Mouse (Mus musculus): Measurements from ENCODE around the gene Tm4sf19. TPM values are rescaled to one million over a fixed set of nuclear protein-coding genes. Genes with fewer than 3 reads are reported as not detected.

Gene Tm4sf19
- polyA plus RNA-seq, 1 experiment from 2014 or later, result not detected

DNA sequence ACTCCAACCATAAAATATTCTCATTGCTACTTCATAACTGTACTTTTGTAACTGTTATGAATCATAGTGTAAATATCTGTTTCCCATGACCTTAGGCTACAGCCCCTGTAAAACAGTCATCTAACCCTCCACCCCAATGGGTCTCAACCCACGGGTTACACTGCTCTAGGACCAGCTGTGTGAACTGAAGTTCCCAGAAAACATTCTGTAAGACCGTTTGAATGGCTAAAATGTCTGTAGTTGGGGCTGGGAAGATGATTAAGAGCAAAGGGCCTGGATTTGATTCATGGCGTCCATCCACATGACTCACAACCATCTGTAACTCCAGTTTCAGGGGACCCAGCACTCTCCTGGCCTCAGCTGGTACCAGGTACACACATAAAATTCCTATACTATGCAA, 2.1 kb upstream of the Tm4sf19 start:
- Histone ChIP-seq H3K4me3 (no peak overlapping the region), H3K27ac (no peak overlapping the region), H3K36me3 (peaks cover 6% of the 10 kb centered on the region), H3K27me3 (no peaks in the 10 kb centered on the region), H3K4me2 (replicated peaks) (no peak overlapping the region), H3K9me3 (no peaks in the 10 kb centered on the region), H3K9ac (no peak overlapping the region), H3K4me1 (peaks cover 7% of the 10 kb centered on the region; the same call in 1 of the 2 replicates)
- WGBS, result 67% methylated on average over 3 of the region's 3 CpGs
- ATAC-seq (ENCODE audit: low FRiP score, low read depth), result no peak

DNA sequence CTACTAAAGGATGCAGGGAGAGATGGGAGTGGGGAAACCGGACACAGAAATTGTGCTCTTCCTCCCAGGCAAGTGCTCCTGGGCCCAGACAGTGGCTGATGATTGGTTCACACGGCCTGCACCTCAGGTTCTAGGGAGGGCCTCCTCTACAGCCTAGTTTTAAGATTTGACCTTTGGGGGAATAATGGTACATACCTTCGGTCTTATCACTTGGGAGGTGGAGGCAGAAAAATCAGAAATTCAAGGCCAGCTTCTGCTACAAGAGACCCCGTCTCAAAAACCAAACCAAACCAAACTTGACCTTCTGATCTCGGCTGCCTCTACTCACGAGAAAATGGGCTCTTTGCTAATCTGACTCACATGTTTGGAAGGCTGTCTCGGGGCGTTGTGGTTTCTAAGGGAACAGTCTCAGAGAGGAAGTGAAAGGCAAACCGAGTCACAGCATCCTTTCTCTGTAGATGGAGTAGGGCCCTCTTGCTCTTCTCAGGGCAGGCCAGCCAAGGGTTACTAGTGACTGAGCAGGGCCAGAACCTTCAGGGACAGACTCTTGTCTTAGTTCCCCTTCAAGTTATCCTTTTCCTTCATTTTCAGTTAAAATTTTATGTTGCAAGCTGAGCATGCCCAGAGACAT, 1.1 kb downstream of the Tm4sf19 start:
- H3K4me3 ChIP-seq, result no peak overlapping the region
- 81% methylated on average over 9 of the region's 9 CpGs for WGBS
- no peak overlapping the region for H3K9ac ChIP-seq
- no peaks in the 10 kb centered on the region for H3K9me3 ChIP-seq
- H3K36me3 ChIP-seq, result no peaks in the 10 kb centered on the region
- ATAC-seq (ENCODE audit: low FRiP score, low read depth), result no peak
- H3K4me2 ChIP-seq (replicated peaks), result no peak overlapping the region
- H3K27ac ChIP-seq, result no peak overlapping the region
- no peaks in the 10 kb centered on the region for H3K4me1 ChIP-seq
- H3K27me3 ChIP-seq, result no peaks in the 10 kb centered on the region

DNA sequence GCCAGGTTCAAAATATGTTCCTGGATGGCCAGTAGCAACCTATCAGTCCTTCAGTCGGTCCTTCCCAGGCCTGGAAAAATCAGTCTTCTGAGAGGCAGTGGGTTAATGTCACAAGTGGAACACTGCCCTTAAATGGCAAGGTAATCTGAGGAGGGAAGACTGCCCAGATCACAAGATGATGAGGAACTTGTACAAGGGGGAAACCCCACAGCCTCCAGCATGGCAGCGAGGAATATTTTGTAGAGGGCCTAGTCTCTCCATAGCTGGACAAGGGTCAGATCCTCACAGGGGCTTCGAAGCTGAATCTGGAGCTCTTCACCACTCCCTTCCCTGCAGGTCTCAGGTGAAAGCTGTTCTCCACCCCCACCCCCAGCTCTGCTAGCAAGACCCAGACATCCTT, 2.5 kb downstream of the Tm4sf19 start:
- Histone ChIP-seq H3K9ac (no peak overlapping the region), H3K4me1 (no peaks in the 10 kb centered on the region), H3K36me3 (no peaks in the 10 kb centered on the region), H3K9me3 (no peaks in the 10 kb centered on the region), H3K4me3 (no peak overlapping the region), H3K27ac (no peak overlapping the region), H3K4me2 (replicated peaks) (no peak overlapping the region), H3K27me3 (no peaks in the 10 kb centered on the region)
- 86% methylated on average over 3 of the region's 3 CpGs for WGBS
- no peak for ATAC-seq (ENCODE audit: low FRiP score, low read depth)

DNA sequence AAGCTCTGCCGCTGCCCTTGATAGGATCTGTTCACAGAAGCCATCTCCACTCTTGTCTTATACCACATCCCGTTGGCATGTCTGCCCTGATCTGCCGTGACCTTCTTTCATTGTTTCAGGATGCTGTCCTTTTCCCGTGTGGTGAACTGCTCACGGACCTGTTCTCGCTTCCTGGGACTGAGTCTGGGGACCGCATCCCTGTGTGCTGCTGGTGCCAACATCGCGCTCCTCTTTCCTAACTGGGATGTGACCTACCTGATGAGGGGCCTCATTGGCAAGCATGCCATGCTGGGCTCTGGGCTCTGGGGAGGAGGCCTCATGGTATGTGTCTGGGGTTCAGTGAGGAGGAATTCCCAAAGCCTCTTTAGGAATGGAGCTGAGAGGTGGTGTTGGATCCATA, 5.4 kb downstream of the Tm4sf19 start:
- Histone ChIP-seq H3K4me1 (no peaks in the 10 kb centered on the region), H3K27ac (no peak overlapping the region), H3K9me3 (no peaks in the 10 kb centered on the region), H3K9ac (no peak overlapping the region), H3K27me3 (no peaks in the 10 kb centered on the region), H3K36me3 (no peaks in the 10 kb centered on the region), H3K4me2 (replicated peaks) (no peak overlapping the region), H3K4me3 (no peak overlapping the region)
- 93% methylated on average over 9 of the region's 9 CpGs for WGBS
- ATAC-seq (ENCODE audit: low FRiP score, low read depth), result no peak

DNA sequence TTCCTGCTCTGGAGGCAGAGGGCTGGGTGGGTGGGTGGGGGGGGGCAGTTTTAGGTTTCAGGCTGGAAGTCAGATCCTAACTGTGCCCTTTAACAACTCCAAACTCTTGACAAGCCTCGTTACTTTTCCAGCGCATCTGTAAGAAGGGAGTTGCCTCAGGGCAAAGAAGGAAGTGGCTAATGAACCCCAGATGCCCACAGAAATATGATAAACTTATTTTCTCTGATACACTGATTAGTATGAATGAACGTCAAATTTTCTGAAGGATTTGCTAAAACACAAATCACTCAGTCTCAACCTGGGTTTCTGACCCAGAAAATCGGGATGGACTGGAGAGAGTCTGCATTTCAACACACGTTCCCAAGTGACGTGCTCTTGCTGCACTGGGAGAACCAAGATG, 6.4 kb downstream of the Tm4sf19 start:
- no peak overlapping the region for H3K27ac ChIP-seq
- 47% methylated on average over 6 of the region's 6 CpGs for WGBS

DNA sequence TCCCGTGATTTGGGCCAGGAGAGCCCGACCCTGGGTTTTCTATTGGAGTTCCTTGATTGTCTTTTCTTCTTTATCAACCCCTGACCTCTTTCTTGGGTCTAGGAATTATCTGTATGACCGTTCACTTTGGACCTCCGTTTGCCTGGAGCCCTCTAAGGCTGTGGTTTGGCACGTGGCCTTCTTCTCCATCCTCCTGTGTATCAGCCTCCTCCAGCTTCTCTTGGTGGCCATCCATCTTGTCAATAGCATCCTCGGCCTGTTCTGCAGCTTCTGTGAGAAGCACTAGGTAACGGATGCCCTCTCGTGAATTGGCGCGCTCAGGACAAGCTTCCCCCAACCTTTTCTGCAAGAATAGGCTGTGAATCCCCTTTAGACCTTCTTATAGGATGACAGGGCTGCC, 7.4 kb downstream of the Tm4sf19 start:
- no peak for ATAC-seq (ENCODE audit: low FRiP score, low read depth)
- 80% methylated on average over 10 of the region's 10 CpGs for WGBS
- H3K9me3 ChIP-seq, result no peaks in the 10 kb centered on the region
- H3K36me3 ChIP-seq, result no peaks in the 10 kb centered on the region
- no peak overlapping the region for H3K4me2 ChIP-seq (replicated peaks)
- no peak overlapping the region for H3K4me3 ChIP-seq
- no peaks in the 10 kb centered on the region for H3K27me3 ChIP-seq
- no peak overlapping the region for H3K9ac ChIP-seq
- no peak overlapping the region for H3K27ac ChIP-seq
- no peaks in the 10 kb centered on the region for H3K4me1 ChIP-seq

More for the DNA sequence above, 6.4 kb downstream of the Tm4sf19 start:
- H3K36me3 ChIP-seq, result no peaks in the 10 kb centered on the region
- H3K4me1 ChIP-seq, result no peaks in the 10 kb centered on the region
- no peak overlapping the region for H3K9ac ChIP-seq
- H3K9me3 ChIP-seq, result no peaks in the 10 kb centered on the region
- H3K4me2 ChIP-seq (replicated peaks), result no peak overlapping the region
- H3K4me3 ChIP-seq, result no peak overlapping the region
- H3K27me3 ChIP-seq, result no peaks in the 10 kb centered on the region
- no peak for ATAC-seq (ENCODE audit: low FRiP score, low read depth)

DNA sequence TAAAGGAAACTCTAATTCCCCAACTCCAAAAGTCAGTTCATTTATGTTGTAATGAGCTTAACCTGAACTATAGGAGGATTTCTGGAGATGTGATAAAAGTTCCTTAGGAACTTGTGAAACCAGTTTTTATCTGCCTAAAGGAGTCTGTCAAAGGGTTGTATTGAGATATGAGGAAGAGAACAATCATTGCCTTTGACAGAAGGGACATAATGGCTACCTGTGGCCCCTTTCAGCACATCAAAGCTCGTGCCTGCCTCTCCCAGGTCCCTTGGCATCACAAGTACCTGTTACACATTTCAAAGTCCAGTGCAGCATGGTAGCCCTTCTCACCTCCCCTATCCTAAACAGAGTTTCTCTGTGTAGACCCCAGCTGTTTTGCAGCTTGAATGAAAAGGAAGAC, 17.2 kb downstream of the Tm4sf19 start:
- Histone ChIP-seq H3K9ac (no peak overlapping the region), H3K36me3 (no peaks in the 10 kb centered on the region), H3K9me3 (no peaks in the 10 kb centered on the region), H3K4me2 (replicated peaks) (no peak overlapping the region), H3K27me3 (no peaks in the 10 kb centered on the region), H3K4me1 (peaks cover 10% of the 10 kb centered on the region), H3K27ac (no peak overlapping the region), H3K4me3 (no peak overlapping the region)
- ATAC-seq (ENCODE audit: low FRiP score, low read depth), result no peak
- 43% methylated on average over 1 of the region's 1 CpGs for WGBS

GRCm38 (mm10) chr16:32419517-32420483, 19.5 kb downstream of the Tm4sf19 start, which contains the start of gene Tctex1d2:
Tctex1d2 (plus strand) TSS chr16:32419702.
- H3K4me2 ChIP-seq (replicated peaks), result peak within 1 kb of the TSS; percentile 70
- no peaks in the 10 kb centered on the region for H3K9me3 ChIP-seq
- ATAC-seq (ENCODE audit: low FRiP score, low read depth), result peak; percentile 95
- no peaks in the 10 kb centered on the region for H3K27me3 ChIP-seq
- no peaks in the 10 kb centered on the region for H3K36me3 ChIP-seq
- peak within 1 kb of the TSS; percentile 96 for H3K27ac ChIP-seq
- peaks cover 10% of the 10 kb centered on the region for H3K4me1 ChIP-seq
- WGBS, result 1% methylated on average over 45 of the region's 45 CpGs
- peak within 1 kb of the TSS; percentile 69 for H3K4me3 ChIP-seq
- peak within 1 kb of the TSS; percentile 76 for H3K9ac ChIP-seq

DNA sequence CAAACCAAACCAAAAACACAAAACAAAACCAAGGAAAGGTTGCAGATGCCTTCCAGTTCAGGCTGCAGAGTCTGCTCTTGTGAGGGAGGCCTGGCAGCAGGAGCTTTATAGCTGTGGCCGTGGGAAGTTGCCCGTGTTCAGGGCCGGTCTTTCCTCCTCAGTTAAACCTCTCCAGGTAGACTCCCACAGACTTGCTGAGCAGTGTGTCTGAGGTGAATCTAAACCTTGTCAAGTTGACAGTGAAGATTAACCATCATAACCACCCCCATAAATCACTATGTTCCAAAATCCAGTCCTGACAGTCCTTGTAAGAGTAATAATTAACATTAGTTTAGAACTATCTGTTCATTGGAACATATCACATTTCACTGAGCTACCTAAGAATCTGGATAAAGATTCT, 27.2 kb downstream of the Tm4sf19 start:
- no peak overlapping the region for H3K4me2 ChIP-seq (replicated peaks)
- no peaks in the 10 kb centered on the region for H3K27me3 ChIP-seq
- WGBS, result 83% methylated on average over 3 of the region's 3 CpGs
- H3K9me3 ChIP-seq, result no peaks in the 10 kb centered on the region
- ATAC-seq (ENCODE audit: low FRiP score, low read depth), result no peak
- no peak overlapping the region for H3K9ac ChIP-seq
- H3K36me3 ChIP-seq, result no peaks in the 10 kb centered on the region
- H3K4me1 ChIP-seq, result peaks cover 13% of the 10 kb centered on the region
- no peak overlapping the region for H3K4me3 ChIP-seq
- no peak overlapping the region for H3K27ac ChIP-seq

- Histone ChIP-seq H3K4me2 (replicated peaks) (peak within 1 kb of the TSS; percentile 93), H3K4me1 (peaks cover 13% of the 10 kb centered on the region), H3K9me3 (no peaks in the 10 kb centered on the region), H3K9ac (peak within 1 kb of the TSS; percentile 88), H3K4me3 (peak within 1 kb of the TSS; percentile 84), H3K27ac (peak within 1 kb of the TSS; percentile 88), H3K36me3 (no peaks in the 10 kb centered on the region), H3K27me3 (no peaks in the 10 kb centered on the region)
- ATAC-seq (ENCODE audit: low FRiP score, low read depth), result peak; percentile 97
- under 1% methylated on average over 54 of the region's 54 CpGs for WGBS
Measured at GRCm38 (mm10) chr16:32430474-32431046, 30.3 kb downstream of the Tm4sf19 start, which contains the start of gene Pcyt1a. Pcyt1a (plus strand) TSS chr16:32430921.

- WGBS, result 2% methylated on average over 28 of the region's 28 CpGs
- Histone ChIP-seq H3K4me1 (peaks cover 13% of the 10 kb centered on the region), H3K9ac (peak overlapping the region; percentile 88), H3K4me3 (peak overlapping the region; percentile 84), H3K27me3 (no peaks in the 10 kb centered on the region), H3K27ac (peak overlapping the region; percentile 88), H3K9me3 (no peaks in the 10 kb centered on the region), H3K4me2 (replicated peaks) (peak overlapping the region; percentile 93), H3K36me3 (no peaks in the 10 kb centered on the region)
- no peak; the same call in none of the 2 replicates for ATAC-seq (ENCODE audit: low FRiP score, low read depth)
Measured at GRCm38 (mm10) chr16:32431047-32431591, 30.8 kb downstream of the Tm4sf19 start.

- no peaks in the 10 kb centered on the region for H3K27me3 ChIP-seq
- H3K27ac ChIP-seq, result no peak overlapping the region
- peaks cover 13% of the 10 kb centered on the region for H3K4me1 ChIP-seq
- no peak overlapping the region for H3K9ac ChIP-seq
- WGBS, result 91% methylated on average over 1 of the region's 1 CpGs
- H3K4me2 ChIP-seq (replicated peaks), result peak overlapping the region; percentile 93
- H3K9me3 ChIP-seq, result no peaks in the 10 kb centered on the region
- no peak for ATAC-seq (ENCODE audit: low FRiP score, low read depth)
- no peaks in the 10 kb centered on the region for H3K36me3 ChIP-seq
- H3K4me3 ChIP-seq, result peak overlapping the region; percentile 84
Measured at GRCm38 (mm10) chr16:32431926-32432325, 31.6 kb downstream of the Tm4sf19 start.
